Mouse (Mus musculus): Measurements from ENCODE around the gene Ovch2. TPM values are rescaled to one million over a fixed set of nuclear protein-coding genes. Genes with fewer than 3 reads are reported as not detected.

Ovch2 gene
- polyA plus RNA-seq, 1 experiment = not detected

DNA sequence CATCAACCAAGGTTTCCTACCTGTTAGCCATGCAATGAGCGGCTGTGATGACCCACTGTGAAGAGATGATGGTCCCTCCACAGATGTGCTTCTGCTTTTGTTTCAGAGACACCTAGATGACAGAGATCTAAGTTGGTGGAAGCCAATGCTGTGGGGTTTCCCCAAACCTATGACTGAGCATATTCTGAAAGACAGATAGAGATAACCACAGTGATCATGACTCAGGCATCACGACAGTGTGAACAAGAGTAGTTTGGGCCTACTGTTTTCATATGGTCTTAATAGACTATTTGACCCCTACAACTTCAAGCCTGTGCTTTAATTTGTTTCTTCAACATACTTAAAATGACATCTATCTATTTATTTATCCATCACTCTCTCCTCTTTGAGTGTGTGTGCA is 4.5 kb downstream of the Ovch2 start:
- no peak overlapping the region for H3K27ac ChIP-seq (ENCODE audit: insufficient read depth, low read length)
- no peaks in the 10 kb centered on the region for H3K27me3 ChIP-seq (ENCODE audit: control insufficient read depth, insufficient read depth, low read length)
- H3K4me1 ChIP-seq (ENCODE audit: control insufficient read depth, insufficient read depth, insufficient read length) = no peaks in the 10 kb centered on the region
- no peak for DNase-seq (ENCODE audit: low read depth in 1 of 2, low spot score in 2 of 2)
- WGBS = 69% methylated on average over 2 of the region's 2 CpGs
- TF ChIP-seq CTCF (IDR thresholded peaks at IDR 0.05; ENCODE audit: extremely low read depth, insufficient read depth, insufficient read length, insufficient replicate concordance) (no peak), POLR2A (IDR thresholded peaks at IDR 0.05; ENCODE audit: low read depth, low read length) (no peak)
- no peaks in the 10 kb centered on the region for H3K36me3 ChIP-seq (ENCODE audit: control insufficient read depth, insufficient read depth, low read length)
- no peak overlapping the region for H3K4me3 ChIP-seq (ENCODE audit: extremely low read depth, insufficient read depth, insufficient read length)

DNA sequence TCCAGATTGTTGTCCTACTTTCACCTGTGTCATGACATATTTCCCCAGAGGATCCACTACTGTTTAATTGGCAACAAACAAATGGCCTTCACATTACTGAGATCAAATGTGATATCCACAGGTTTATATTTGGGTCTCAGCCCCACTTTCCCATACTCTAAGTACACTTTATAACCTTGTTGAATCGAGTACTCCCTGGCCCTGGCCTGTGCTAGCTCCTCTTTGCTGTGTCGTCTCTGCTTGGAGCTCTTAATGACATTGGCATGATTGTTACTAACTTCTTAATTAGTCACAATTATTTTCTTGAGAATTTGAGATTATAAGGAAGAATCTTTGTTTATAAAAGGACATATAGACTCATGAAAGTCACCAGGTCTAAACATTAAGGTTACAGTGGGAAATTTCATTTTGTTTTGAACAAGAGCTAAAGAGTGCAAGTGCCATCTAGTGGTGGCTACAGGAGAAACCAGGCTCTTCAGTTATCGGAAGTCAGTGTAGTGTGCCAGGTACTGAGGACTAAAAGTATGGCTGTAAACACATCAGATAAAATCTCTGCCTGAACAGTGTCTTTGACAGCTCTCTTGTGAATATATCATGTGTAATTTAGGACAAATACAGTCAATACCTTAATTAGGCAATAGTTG is 12.9 kb downstream of the Ovch2 start:
- DNase-seq (ENCODE audit: low read depth in 1 of 2, low spot score in 2 of 2) = no peak
- TF ChIP-seq CTCF (IDR thresholded peaks at IDR 0.05; ENCODE audit: extremely low read depth, insufficient read depth, insufficient read length, insufficient replicate concordance) (no peak), POLR2A (IDR thresholded peaks at IDR 0.05; ENCODE audit: low read depth, low read length) (no peak)
- WGBS = 62% methylated on average over 3 of the region's 3 CpGs

DNA sequence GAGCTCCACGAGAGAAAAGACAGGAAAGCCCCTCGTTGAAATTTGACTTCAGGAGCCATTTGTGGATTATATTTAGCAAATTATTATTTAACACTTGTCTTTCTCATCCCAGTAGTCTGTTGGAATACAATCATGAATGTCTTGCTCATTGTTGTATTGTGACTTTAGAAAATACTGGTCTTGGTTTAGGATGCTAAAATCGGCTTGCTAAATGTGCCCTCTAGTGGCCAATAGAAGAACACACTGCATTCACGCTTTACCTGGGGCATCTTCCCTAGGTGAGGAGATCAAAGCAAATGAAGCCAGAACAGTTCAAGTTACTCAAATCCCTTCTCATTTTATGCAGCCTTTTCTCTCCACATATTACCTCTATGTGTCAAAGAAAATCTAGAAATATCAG is 21.4 kb downstream of the Ovch2 start:
- WGBS = 49% methylated on average over 4 of the region's 4 CpGs
- 0 out of 2 replicates have a peak, but pooled peaks have one; percentile 29 for TF ChIP-seq CTCF (IDR thresholded peaks at IDR 0.05; ENCODE audit: extremely low read depth, insufficient read depth, insufficient read length, insufficient replicate concordance)
- no peak for TF ChIP-seq POLR2A (IDR thresholded peaks at IDR 0.05; ENCODE audit: low read depth, low read length)
- no peaks in the 10 kb centered on the region for H3K36me3 ChIP-seq (ENCODE audit: control insufficient read depth, insufficient read depth, low read length)
- no peak overlapping the region for H3K4me3 ChIP-seq (ENCODE audit: extremely low read depth, insufficient read depth, insufficient read length)
- H3K4me1 ChIP-seq (ENCODE audit: control insufficient read depth, insufficient read depth, insufficient read length) = no peaks in the 10 kb centered on the region
- no peak overlapping the region for H3K27ac ChIP-seq (ENCODE audit: insufficient read depth, low read length)
- H3K27me3 ChIP-seq (ENCODE audit: control insufficient read depth, insufficient read depth, low read length) = no peaks in the 10 kb centered on the region
- DNase-seq (ENCODE audit: low read depth in 1 of 2, low spot score in 2 of 2) = no peak

More for the DNA sequence above, 12.9 kb downstream of the Ovch2 start:
- H3K4me1 ChIP-seq (ENCODE audit: control insufficient read depth, insufficient read depth, insufficient read length) = no peaks in the 10 kb centered on the region
- no peak overlapping the region for H3K4me3 ChIP-seq (ENCODE audit: extremely low read depth, insufficient read depth, insufficient read length)
- H3K27ac ChIP-seq (ENCODE audit: insufficient read depth, low read length) = no peak overlapping the region
- H3K36me3 ChIP-seq (ENCODE audit: control insufficient read depth, insufficient read depth, low read length) = no peaks in the 10 kb centered on the region
- no peaks in the 10 kb centered on the region for H3K27me3 ChIP-seq (ENCODE audit: control insufficient read depth, insufficient read depth, low read length)

DNA sequence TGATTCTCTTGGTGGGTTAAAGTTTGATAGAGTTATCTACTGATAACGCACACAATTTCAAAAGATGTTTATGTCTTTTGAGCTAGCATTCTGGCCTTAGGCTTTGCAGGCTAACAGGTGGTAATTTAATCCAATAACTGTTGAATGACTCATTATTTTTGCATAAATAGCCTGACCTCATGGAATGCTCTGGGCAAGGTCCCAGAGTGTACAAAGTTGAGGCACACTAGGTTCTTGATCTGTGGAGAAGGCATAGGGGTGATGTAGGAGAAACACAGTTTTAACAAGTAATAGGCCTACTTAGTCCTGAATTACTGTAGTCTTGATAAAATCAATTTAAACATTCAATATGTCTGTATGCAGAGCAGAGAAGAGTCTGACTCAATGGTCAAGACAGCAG is 22.8 kb downstream of the Ovch2 start:
- Histone ChIP-seq H3K4me1 (ENCODE audit: control insufficient read depth, insufficient read depth, insufficient read length) (no peaks in the 10 kb centered on the region), H3K4me3 (ENCODE audit: extremely low read depth, insufficient read depth, insufficient read length) (no peak overlapping the region), H3K27ac (ENCODE audit: insufficient read depth, low read length) (no peak overlapping the region), H3K27me3 (ENCODE audit: control insufficient read depth, insufficient read depth, low read length) (no peaks in the 10 kb centered on the region), H3K36me3 (ENCODE audit: control insufficient read depth, insufficient read depth, low read length) (no peaks in the 10 kb centered on the region)
- WGBS = 75% methylated on average over 1 of the region's 1 CpGs
- TF ChIP-seq CTCF (IDR thresholded peaks at IDR 0.05; ENCODE audit: extremely low read depth, insufficient read depth, insufficient read length, insufficient replicate concordance) (no peak), POLR2A (IDR thresholded peaks at IDR 0.05; ENCODE audit: low read depth, low read length) (no peak)
- no peak for DNase-seq (ENCODE audit: low read depth in 1 of 2, low spot score in 2 of 2)

DNA sequence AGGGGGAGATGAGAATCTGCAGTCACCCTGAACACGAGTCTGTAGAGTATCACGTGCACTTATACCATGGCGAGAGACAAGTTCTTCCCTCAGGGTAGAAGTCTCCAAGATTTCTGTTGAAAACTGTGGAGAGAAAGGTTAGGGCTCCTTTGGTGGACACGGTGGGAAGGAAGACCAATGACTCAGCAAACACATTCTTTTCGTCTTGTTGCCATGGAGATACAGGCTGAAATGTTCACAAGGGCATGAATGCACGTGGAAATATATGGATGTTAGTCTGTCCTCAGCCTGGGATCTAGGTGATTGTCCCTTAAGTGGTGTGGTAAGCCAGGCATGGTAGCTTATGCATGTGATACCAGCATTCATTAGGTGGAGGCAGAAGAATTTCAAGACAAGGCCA is 30.2 kb downstream of the Ovch2 start:
- Histone ChIP-seq H3K36me3 (ENCODE audit: control insufficient read depth, insufficient read depth, low read length) (no peaks in the 10 kb centered on the region), H3K27ac (ENCODE audit: insufficient read depth, low read length) (no peak overlapping the region), H3K4me3 (ENCODE audit: extremely low read depth, insufficient read depth, insufficient read length) (no peak overlapping the region), H3K4me1 (ENCODE audit: control insufficient read depth, insufficient read depth, insufficient read length) (no peaks in the 10 kb centered on the region), H3K27me3 (ENCODE audit: control insufficient read depth, insufficient read depth, low read length) (no peaks in the 10 kb centered on the region)
- 58% methylated on average over 6 of the region's 6 CpGs for WGBS
- no peak for DNase-seq (ENCODE audit: low read depth in 1 of 2, low spot score in 2 of 2)
- TF ChIP-seq POLR2A (IDR thresholded peaks at IDR 0.05; ENCODE audit: low read depth, low read length) (no peak), CTCF (IDR thresholded peaks at IDR 0.05; ENCODE audit: extremely low read depth, insufficient read depth, insufficient read length, insufficient replicate concordance) (no peak)

DNA sequence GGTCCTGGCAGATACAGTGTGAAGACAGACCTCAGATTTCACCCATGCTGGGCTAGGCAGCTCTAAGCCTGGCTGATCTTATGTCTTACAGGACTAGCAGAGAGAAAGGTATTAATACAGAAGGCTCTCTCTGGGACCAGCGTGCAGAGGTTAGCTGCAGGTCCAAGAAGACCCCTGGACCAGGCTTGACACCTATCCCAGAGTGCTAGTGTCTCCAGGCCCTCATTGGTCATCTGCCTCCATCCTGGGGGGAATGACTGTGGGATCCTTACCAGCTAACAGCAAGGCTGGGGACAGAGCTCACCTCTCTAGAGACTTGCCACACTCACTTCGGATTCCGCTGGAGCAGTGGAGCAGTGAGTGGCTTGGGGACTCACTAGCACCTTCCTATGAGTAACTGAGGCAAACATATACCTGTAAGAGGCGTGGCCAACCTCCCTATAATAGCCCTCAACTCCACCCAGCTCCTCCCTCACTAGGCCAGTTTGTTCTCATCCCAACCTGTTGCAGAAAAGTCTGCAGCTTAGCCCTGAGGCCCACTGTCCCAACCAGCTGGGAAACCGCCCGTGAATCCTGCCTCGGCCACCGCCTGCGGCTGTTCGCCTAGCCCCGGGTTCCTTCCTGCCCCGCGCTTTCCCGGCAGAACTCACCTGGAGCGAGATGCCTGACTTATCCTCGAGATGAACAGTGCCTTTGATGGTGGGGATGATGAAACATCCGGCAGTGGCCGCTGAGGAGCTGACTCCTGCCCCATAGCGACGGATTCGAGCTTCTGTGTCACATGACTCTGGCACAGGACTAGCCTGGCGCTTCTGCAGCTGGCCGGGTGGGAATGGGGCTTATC is 43.5 kb downstream of the Ovch2 start, which contains the start of gene Cyb5r2:
Gene Cyb5r2, minus strand, starts transcription at position 725 of the 844 bp plus-strand sequence.
- Histone ChIP-seq H3K27me3 (ENCODE audit: control insufficient read depth, insufficient read depth, low read length) (no peaks in the 10 kb centered on the region), H3K4me3 (ENCODE audit: extremely low read depth, insufficient read depth, insufficient read length) (no peak within 1 kb of the TSS), H3K27ac (ENCODE audit: insufficient read depth, low read length) (no peak within 1 kb of the TSS), H3K4me1 (ENCODE audit: control insufficient read depth, insufficient read depth, insufficient read length) (peaks cover 3% of the 10 kb centered on the region; the same call in 1 of the 2 replicates), H3K36me3 (ENCODE audit: control insufficient read depth, insufficient read depth, low read length) (no peaks in the 10 kb centered on the region; the same call in 1 of the 2 replicates)
- DNase-seq (ENCODE audit: low read depth in 1 of 2, low spot score in 2 of 2) = no peak
- 22% methylated on average over 23 of the region's 23 CpGs for WGBS
- no peak for TF ChIP-seq POLR2A (IDR thresholded peaks at IDR 0.05; ENCODE audit: low read depth, low read length)
- TF ChIP-seq CTCF (IDR thresholded peaks at IDR 0.05; ENCODE audit: extremely low read depth, insufficient read depth, insufficient read length, insufficient replicate concordance) = no peak
